In the genomic region with DNA sequence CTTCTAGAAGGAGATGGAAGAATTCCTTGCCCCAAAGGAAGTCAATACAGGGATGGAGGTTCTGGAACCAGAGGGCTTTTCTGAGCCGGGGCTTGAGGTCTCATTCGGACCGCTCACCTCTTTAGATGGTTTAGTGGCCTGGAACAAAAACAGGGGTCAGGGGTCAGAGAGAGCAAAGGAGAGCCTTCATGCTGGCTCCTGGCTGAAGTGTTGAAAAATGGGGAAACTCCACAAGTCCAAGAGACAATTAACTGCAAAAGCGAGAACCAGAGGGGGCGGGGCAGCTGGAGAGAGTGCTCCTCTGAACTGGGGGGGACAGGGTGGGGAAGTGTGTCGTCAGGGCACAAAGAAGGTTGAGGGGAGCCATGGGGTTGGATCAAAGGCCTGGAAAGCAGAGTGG, we compare ENCODE assay signal across 9 mouse cellular contexts. TPM values are rescaled to one million over a fixed set of nuclear protein-coding genes. Genes with fewer than 3 reads are reported as not detected.
A peak's percentile ranks its signal among the peaks of the same experiment; 100 is the strongest.
DNase-seq lines count a peak whose midpoint lies in the region; ATAC-seq lines count a peak whose summit lies in the region.
"Had no signal": no experiment of that assay in that cellular context is flagged by ENCODE, and none has a peak within 500 bp of the region (broad histone marks: within the 10 kb centered on the region; RNA-seq: fewer than 3 reads in every experiment).

No protein-coding gene starts in this region.

- no peak overlapping the region for H3K4me2 ChIP-seq in forebrain, embryonic 16.5 days (ENCODE audit: low read length)
- H3K4me2 ChIP-seq: forebrain, embryonic 13.5 days had no signal

- no peaks in the 10 kb centered on the region; the same call in 1 of the 2 replicates for H3K9me3 ChIP-seq in forebrain, embryonic 10.5 days
- H3K9me3 ChIP-seq in forebrain, embryonic 16.5 days (ENCODE audit: control insufficient read depth, low read length) = peaks cover 2% of the 10 kb centered on the region; the same call in 1 of the 2 replicates
- H3K9me3 ChIP-seq: forebrain, embryonic 13.5 days had no signal

- no peak overlapping the region for H3K9ac ChIP-seq in forebrain, embryonic 16.5 days (replicated peaks; ENCODE audit: low read depth, low read length)
- H3K9ac ChIP-seq: forebrain, embryonic 13.5 days had no signal

- ATAC-seq in forebrain, embryonic 16.5 days = no peak
- ATAC-seq: forebrain, embryonic 13.5 days had no signal

- no peak overlapping the region for H3K4me3 ChIP-seq in forebrain, embryonic 10.5 days
- no peak overlapping the region for H3K4me3 ChIP-seq in forebrain, embryonic 16.5 days (replicated peaks; ENCODE audit: low read length)
- H3K4me3 ChIP-seq: forebrain, embryonic 13.5 days had no signal

- H3K36me3 ChIP-seq in forebrain, embryonic 10.5 days (replicated peaks) = peaks cover 30% of the 10 kb centered on the region
- peaks cover 17% of the 10 kb centered on the region for H3K36me3 ChIP-seq in forebrain, embryonic 16.5 days (ENCODE audit: control insufficient read depth, insufficient read depth)

- 26% methylated on average over 6 of the region's 6 CpGs for WGBS in forebrain, embryonic 10.5 days
- 26% methylated on average over 6 of the region's 6 CpGs for WGBS in forebrain, embryonic 16.5 days

- no peaks in the 10 kb centered on the region for H3K27me3 ChIP-seq in forebrain, embryonic 10.5 days (ENCODE audit: poor library complexity, severe bottlenecking)
- H3K27me3 ChIP-seq in forebrain, embryonic 16.5 days (replicated peaks; ENCODE audit: control insufficient read depth, insufficient read depth, low read length) = no peaks in the 10 kb centered on the region
- H3K27me3 ChIP-seq: forebrain, embryonic 13.5 days had no signal

- DNase-seq in forebrain, embryonic 10.5 days (ENCODE audit: extremely low spot score, low spot score) = no peak
- peak; percentile 55 for DNase-seq in kidney, adult 9 months
- no peak for DNase-seq in kidney, postnatal 14 days
- peak; percentile 44 for DNase-seq in thymus, postnatal 4 days
- DNase-seq in thymus, postnatal 0 days (ENCODE audit: low spot score) = no peak
- DNase-seq in adrenal gland, adult (ENCODE audit: inconsistent age in 2 of 2, low spot score in 1 of 2) = no peak
- DNase-seq in right cerebral cortex, postnatal 36 days (ENCODE audit: low spot score in 2 of 2) = no peak

- peak overlapping the region; percentile 74 for H3K27ac ChIP-seq in forebrain, embryonic 10.5 days
- H3K27ac ChIP-seq in forebrain, embryonic 16.5 days (ENCODE audit: low read length) = no peak overlapping the region
- H3K27ac ChIP-seq: forebrain, embryonic 13.5 days had no signal

- H3K4me1 ChIP-seq in forebrain, embryonic 10.5 days = peaks cover 44% of the 10 kb centered on the region
- H3K4me1 ChIP-seq in forebrain, embryonic 16.5 days (replicated peaks; ENCODE audit: control insufficient read depth, insufficient read depth, low read length) = no peaks in the 10 kb centered on the region

RNA-seq across cellular contexts. Expression of a gene that starts 12.4 kb away (rescaled TPM):
- polyA plus RNA-seq in forebrain, embryonic 10.5 days (2016; fragmentation: Nextera tagmentation; extraction: Ambion mirVana) = 0.30 and 0.41 TPM in 2 replicates
- polyA plus RNA-seq in forebrain, embryonic 16.5 days (2015; fragmentation: Nextera tagmentation; extraction: Ambion mirVana) = 0.29 and 1.2 TPM in 2 replicates
- polyA plus RNA-seq in thymus, postnatal 0 days (2015; fragmentation: Nextera tagmentation; extraction: Ambion mirVana) = 0.09 and 0.12 TPM in 2 replicates

Comparison
In these comparisons a context has a peak if more than half of its experiments do, and no peak if none do; other contexts are left out.
1. DNase-seq: peak in kidney, adult 9 months (single experiment) and thymus, postnatal 4 days (single experiment); none in forebrain, embryonic 10.5 days (single experiment), kidney, postnatal 14 days (single experiment), thymus, postnatal 0 days (single experiment), adrenal gland, adult (0 of 2) and right cerebral cortex, postnatal 36 days (0 of 2).